Mouse (Mus musculus) ZHBTc4 (cell line): ENCODE data around the gene Tnfrsf13c.

ENCODE experiments used
- DNase-seq: peaks from one replicate; pipeline ENCODE4 v3.0.0-alpha.2; 2011; ENCODE audit warnings: low read depth, low spot score

Tnfrsf13c gene

DNA sequence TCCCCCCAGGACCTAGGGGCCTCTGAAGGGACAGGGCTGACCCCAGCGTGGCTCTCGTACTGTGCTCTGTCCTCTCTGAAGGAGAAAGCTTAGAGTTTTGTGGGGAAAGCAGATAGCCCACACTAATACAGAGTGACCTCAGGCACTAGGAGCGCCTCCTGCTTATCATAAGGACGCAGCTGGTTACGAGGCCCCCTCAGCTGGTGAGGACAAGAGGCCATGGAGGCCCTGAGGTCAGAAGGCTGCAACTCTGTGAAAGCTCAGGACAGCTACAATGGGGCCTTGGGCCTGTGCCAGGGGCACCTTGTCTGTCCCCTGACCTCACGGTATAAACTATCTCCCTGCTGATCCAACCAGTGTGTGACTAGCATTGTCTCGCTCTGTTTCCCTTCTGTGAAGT is 40.0 kb downstream of the Tnfrsf13c start:
- no peak for DNase-seq

DNA sequence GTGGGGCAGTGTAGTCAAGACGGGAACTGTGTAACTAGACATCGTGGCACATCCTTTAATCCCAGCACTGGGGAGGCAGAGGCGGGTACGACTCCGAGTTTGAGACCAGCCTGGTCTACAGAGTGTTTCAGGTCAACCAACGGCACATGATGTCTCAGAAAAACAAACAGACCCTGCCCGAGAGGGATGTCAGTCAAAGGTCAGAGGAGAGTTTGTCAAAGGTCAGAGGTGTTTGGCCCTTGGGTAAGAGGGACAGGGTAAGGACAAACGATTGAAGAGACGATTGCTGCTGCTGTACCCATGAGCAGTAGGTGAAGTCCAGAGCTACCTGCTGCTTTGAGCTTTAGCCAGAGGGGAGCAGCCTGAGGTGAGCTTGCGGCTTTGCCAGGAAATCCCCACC is 40.6 kb downstream of the Tnfrsf13c start:
- DNase-seq, result no peak

DNA sequence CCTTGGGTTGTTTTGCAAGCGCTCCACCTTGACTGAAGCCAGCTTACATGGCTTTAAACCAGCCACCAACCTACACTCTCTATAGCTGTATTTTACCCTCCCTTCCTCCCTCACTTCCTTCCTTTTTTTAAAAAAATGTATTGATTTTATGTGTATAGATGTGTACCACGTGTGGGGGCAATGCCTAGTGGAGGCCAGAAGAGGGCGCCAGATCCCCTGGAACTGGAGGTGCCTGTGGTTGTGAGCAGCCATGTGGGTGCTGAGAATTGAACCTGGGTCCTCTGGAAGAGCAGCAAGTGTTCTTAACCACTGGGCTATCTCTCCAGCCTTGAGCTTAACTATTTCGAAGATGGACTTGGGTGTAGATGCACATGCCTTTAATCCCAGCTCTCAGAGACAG is 41.9 kb downstream of the Tnfrsf13c start:
- peak; percentile 43 for DNase-seq

DNA sequence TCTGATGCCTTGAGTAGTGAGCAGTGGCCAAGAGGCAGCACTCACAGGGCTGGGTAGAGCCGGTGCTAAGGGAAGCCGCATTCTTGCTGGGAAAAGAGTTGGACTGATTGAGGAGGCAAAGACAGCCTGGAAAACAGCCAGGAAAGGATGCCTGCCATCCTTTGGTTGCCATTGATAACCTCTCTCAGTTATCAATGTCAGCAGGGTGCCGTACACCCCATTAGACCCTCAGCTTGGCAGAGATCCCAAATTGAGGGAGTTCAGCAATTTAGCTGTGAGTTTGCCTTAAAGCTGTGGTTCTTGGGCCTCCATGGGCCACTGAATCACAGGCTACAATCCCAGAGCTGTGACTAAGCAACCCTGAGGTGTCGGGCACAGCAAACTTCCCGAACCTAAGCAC is 43.0 kb downstream of the Tnfrsf13c start:
- DNase-seq, result no peak

GRCm38 (mm10) chr15:82177743-82178290 is 46.4 kb downstream of the Tnfrsf13c start:
- DNase-seq, result peak; percentile 57

DNA sequence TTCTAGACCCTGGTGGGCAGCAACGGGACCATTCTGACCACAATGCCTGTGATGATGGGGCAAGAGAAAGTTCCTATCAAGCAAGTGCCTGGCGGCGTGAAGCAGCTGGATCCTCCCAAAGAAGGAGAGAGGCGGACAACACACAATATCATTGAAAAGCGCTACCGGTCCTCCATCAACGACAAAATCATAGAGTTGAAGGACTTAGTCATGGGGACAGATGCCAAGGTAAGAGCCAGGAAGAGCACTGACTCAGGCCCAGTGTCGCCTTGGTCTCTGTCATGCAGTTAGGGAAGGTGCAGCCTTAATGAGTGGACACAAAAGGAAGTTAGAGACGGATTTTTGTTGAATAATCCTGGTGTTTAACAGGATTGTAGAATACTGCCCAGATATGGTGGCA is 49.1 kb downstream of the Tnfrsf13c start:
- DNase-seq, result no peak

DNA sequence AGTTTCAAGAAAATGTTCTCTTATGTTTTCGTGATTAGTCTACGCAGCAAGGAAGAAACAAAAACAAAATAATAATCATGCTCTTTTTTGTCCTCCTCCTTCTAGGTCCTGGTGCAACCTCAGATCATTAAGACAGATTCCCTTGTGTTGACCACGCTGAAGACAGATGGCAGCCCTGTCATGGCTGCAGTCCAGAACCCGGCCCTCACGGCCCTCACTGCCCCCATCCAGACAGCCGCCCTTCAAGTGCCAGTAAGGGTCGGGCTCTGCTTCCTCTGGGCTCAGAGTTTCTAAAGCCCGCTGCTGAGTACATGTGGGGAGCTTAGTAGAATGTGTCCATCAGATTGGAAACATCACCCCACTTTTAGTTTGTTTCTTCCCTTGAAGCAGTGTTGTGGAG is 51.5 kb downstream of the Tnfrsf13c start:
- DNase-seq, result no peak
